Mouse (Mus musculus): ENCODE measurements around the gene Wrap53.
"Not testable (repeated sequence)": the region's sequence is repeated elsewhere in the genome, so short reads cannot be mapped to it uniquely, and the experiment has no call there.

Wrap53 gene

GRCm38 (mm10) chr11:69580091-69580514 lies at the start of gene Wrap53, which contains the start of gene Trp53:
Gene Wrap53, minus strand, starts transcription at chr11:69580255.
Gene Trp53, plus strand, starts transcription at chr11:69580359.
- in situ Hi-C loops (cut with MboI, MseI): no loop called here

- in situ Hi-C loops (cut with MboI, MseI): loop anchor here in 1 of 2 experiments (25.0 kb wide), 1 partner anchor 1357 kb away; the partner anchor contains the start of gene C1qbp
Observed at GRCm38 (mm10) chr11:69629802-69630201, 49.7 kb upstream of the Wrap53 start.

GRCm38 (mm10) chr11:69628286-69628685 lies 48.2 kb upstream of the Wrap53 start:
- in situ Hi-C loops (cut with MboI, MseI): loop anchor here in 1 of 2 experiments (25.0 kb wide), 1 partner anchor 1359 kb away; the partner anchor contains the start of gene C1qbp

- in situ Hi-C loops (cut with MboI, MseI): not testable (repeated sequence)
Observed at GRCm38 (mm10) chr11:69624339-69624738, 44.3 kb upstream of the Wrap53 start.

GRCm38 (mm10) chr11:69623006-69623405 lies 43.0 kb upstream of the Wrap53 start:
- in situ Hi-C loops (cut with MboI, MseI): no loop called here

GRCm38 (mm10) chr11:69622406-69622805 lies 42.4 kb upstream of the Wrap53 start:
- in situ Hi-C loops (cut with MboI, MseI): no loop called here

- in situ Hi-C loops (cut with MboI, MseI): no loop called here
Observed at GRCm38 (mm10) chr11:69621571-69622268, 41.7 kb upstream of the Wrap53 start, which contains the start of gene Sat2. Gene Sat2, plus strand, starts transcription at chr11:69622024.

- in situ Hi-C loops (cut with MboI, MseI): no loop called here
Observed at GRCm38 (mm10) chr11:69620394-69621081, 40.5 kb upstream of the Wrap53 start.

- in situ Hi-C loops (cut with MboI, MseI): no loop called here
Observed at GRCm38 (mm10) chr11:69617805-69618204, 37.8 kb upstream of the Wrap53 start, which contains the start of gene Shbg. Gene Shbg, minus strand, starts transcription at chr11:69617905.

GRCm38 (mm10) chr11:69616781-69617180 lies 36.7 kb upstream of the Wrap53 start:
- in situ Hi-C loops (cut with MboI, MseI): no loop called here

- in situ Hi-C loops (cut with MboI, MseI): not testable (repeated sequence)
Observed at GRCm38 (mm10) chr11:69614257-69614588, 34.2 kb upstream of the Wrap53 start.

GRCm38 (mm10) chr11:69613553-69614256 lies 33.6 kb upstream of the Wrap53 start:
- in situ Hi-C loops (cut with MboI, MseI): no loop called here

- in situ Hi-C loops (cut with MboI, MseI): no loop called here
Observed at GRCm38 (mm10) chr11:69610899-69611298, 30.8 kb upstream of the Wrap53 start.

GRCm38 (mm10) chr11:69609416-69609815 lies 29.4 kb upstream of the Wrap53 start:
- in situ Hi-C loops (cut with MboI, MseI): loop anchor here in 1 of 2 experiments (10.0 kb wide), 1 partner anchor 895 kb away; the partner anchor contains the start of gene Tm4sf5

- in situ Hi-C loops (cut with MboI, MseI): loop anchor here in 1 of 2 experiments (10.0 kb wide), 1 partner anchor 896 kb away; the partner anchor contains the start of gene Tm4sf5
Observed at GRCm38 (mm10) chr11:69608525-69608924, 28.5 kb upstream of the Wrap53 start.

- in situ Hi-C loops (cut with MboI, MseI): loop anchor here in 1 of 2 experiments (10.0 kb wide), 1 partner anchor 898 kb away; the partner anchor contains the start of gene Tm4sf5
Observed at GRCm38 (mm10) chr11:69606832-69607231, 26.8 kb upstream of the Wrap53 start.

- in situ Hi-C loops (cut with MboI, MseI): loop anchor here in 1 of 2 experiments (10.0 kb wide), 1 partner anchor 898 kb away; the partner anchor contains the start of gene Tm4sf5
Observed at GRCm38 (mm10) chr11:69606491-69606795, 26.4 kb upstream of the Wrap53 start.

GRCm38 (mm10) chr11:69605726-69606490 lies 25.9 kb upstream of the Wrap53 start, which contains the start of gene Atp1b2:
Gene Atp1b2, minus strand, starts transcription at chr11:69605942.
- in situ Hi-C loops (cut with MboI, MseI): loop anchor here in 1 of 2 experiments (10.0 kb wide), 1 partner anchor 899 kb away; the partner anchor contains the start of gene Tm4sf5

GRCm38 (mm10) chr11:69604795-69605664 lies 25.0 kb upstream of the Wrap53 start:
- in situ Hi-C loops (cut with MboI, MseI): loop anchor here in 1 of 2 experiments (10.0 kb wide), 1 partner anchor 900 kb away; the partner anchor contains the start of gene Tm4sf5

- in situ Hi-C loops (cut with MboI, MseI): loop anchor here in 1 of 2 experiments (10.0 kb wide), 1 partner anchor 900 kb away; the partner anchor contains the start of gene Tm4sf5
Observed at GRCm38 (mm10) chr11:69604347-69604746, 24.3 kb upstream of the Wrap53 start.
